Mouse (Mus musculus): Measurements from ENCODE around the gene Tmem181a. TPM values are rescaled to one million over a fixed set of nuclear protein-coding genes. Genes with fewer than 3 reads are reported as not detected.
A peak's percentile ranks its signal among the peaks of the same experiment; 100 is the strongest.
"Not testable (repeated sequence)": the region's sequence is repeated elsewhere in the genome, so short reads cannot be mapped to it uniquely, and the experiment has no call there.

The Tmem181a gene
- 10 to 100 TPM; 15.2 to 18.8 (median 15.3) TPM for polyA plus RNA-seq (2017; shearing (Covaris generic))

DNA sequence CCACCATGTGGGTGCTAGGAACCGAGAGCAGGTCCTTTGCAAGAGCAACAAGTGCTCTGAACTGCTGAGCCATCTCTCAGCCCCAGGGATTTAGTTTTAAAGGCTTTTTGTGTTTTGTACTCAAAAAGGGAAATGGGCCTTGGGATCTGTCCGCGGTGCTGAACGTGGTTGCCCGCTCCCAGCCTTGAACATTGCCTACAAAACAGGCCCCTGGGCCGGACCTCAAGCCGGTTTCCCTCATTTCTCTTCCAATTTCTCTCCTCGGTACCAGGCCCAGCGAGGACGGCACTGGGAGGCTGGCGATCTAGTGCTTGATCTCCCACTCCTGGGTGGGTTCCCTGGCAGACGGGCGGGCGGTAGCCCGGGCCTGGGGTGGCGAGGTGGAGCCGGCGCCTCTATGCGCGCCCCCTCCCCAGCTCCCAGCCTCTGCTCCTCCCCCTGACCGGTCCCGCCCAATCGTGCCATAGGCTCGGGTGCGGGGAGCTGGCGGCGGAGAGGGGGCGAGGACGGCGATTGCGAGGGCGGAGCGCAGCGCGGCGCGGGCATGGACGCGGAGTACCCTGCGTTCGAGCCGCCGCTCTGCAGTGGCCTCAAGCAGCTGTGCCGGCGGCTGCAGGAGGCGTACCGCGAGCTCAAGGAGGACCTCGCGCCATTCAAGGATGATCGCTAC lies at the start of gene Tmem181a:
Tmem181a (plus strand) TSS at position 461 of the 670 bp plus-strand sequence.
- ATAC-seq: not testable (repeated sequence)

DNA sequence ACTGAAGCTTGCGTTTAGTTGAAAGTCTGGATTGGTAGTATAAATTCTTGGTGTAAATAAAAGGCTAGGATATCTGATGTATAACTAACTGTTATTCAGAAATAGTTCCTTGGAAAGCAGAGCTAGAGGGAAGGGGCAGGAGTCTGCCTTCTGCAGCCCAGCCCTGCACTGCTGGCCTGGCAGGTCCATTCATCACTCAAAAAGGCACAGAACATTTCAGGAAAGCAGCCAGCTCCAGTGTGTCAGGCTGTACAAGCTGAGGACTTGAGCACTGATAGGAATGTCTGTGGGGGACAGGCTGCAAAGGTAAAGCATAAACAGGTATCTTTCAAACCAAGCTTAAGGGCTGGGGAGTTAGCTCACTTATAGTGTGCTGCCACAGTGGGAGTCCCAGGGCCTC lies 44.9 kb upstream of the Tmem181a start:
- no peak for ATAC-seq

GRCm38 (mm10) chr17:6215640-6216039 lies 41.0 kb upstream of the Tmem181a start:
- ATAC-seq: no peak

DNA sequence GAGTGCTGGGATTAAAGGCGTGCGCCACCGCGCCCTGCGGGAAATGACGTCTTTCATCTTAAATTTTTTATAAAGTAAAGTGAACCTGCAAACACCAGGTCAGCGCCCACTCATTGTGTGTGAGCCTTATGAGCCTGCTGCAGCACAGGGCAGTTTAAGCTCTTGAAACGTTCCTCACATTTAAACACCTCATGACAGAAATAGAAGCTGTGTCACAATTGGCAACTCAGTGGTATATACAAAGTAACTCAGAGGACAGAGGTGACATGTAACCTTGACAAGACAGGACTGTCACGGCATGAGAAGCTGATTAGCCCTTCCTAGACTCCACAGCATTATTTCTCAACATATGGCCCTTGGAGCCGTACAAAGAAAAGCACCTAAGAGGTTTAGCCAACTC lies 40.1 kb upstream of the Tmem181a start:
- no peak for ATAC-seq

DNA sequence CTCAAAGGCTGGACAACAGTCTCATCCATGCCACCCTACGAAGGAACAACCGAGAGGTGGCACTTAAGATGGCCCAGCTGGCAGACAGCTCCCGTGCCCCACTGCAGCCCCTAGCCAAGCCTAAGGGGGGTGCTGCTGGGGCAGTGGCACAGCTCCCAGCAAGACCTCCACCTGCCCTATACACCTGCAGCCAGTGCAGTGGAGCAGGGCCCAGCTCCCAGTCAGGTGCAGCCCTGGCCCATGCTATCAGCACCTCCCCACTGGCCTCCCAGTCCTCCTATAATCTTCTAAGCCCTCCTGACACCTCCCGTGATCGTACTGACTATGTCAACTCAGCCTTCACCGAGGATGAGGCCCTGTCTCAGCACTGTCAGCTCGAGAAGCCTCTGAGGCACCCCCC lies 24.0 kb upstream of the Tmem181a start:
- not testable (repeated sequence) for ATAC-seq

GRCm38 (mm10) chr17:6251298-6251697 lies 5.4 kb upstream of the Tmem181a start:
- not testable (repeated sequence) for ATAC-seq

- ATAC-seq: not testable (repeated sequence)
Observed at GRCm38 (mm10) chr17:6257070-6257456, 403 bp downstream of the Tmem181a start.

- ATAC-seq: peak; percentile 89
Observed at GRCm38 (mm10) chr17:6269876-6270831, 13.5 kb downstream of the Tmem181a start.

GRCm38 (mm10) chr17:6270840-6271239 lies 14.2 kb downstream of the Tmem181a start:
- ATAC-seq: peak; percentile 49

DNA sequence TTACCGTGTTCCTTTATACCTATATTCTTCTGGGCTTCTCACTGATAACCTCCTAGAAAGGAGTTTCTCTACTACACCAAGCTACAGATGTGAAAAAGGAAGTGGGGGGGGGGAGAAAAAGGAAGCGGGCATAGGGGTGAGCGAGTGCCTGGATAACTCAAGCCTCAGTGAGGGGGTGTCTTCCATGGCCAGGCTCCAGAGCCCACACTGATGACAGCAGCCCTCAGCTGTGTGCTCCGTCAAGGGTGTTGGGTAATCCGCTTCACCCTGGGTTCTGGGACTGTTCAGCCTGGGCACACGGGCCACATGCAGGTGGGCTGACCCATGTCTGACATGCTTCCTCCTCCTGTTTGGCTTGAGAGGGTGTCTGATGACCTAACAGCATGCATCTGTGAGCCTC lies 15.3 kb downstream of the Tmem181a start:
- ATAC-seq: not testable (repeated sequence)

- not testable (repeated sequence) for ATAC-seq
Observed at GRCm38 (mm10) chr17:6274693-6275092, 18.0 kb downstream of the Tmem181a start.

GRCm38 (mm10) chr17:6279205-6279604 lies 22.5 kb downstream of the Tmem181a start:
- not testable (repeated sequence) for ATAC-seq

- ATAC-seq: not testable (repeated sequence)
Observed at GRCm38 (mm10) chr17:6279772-6280171, 23.1 kb downstream of the Tmem181a start.

DNA sequence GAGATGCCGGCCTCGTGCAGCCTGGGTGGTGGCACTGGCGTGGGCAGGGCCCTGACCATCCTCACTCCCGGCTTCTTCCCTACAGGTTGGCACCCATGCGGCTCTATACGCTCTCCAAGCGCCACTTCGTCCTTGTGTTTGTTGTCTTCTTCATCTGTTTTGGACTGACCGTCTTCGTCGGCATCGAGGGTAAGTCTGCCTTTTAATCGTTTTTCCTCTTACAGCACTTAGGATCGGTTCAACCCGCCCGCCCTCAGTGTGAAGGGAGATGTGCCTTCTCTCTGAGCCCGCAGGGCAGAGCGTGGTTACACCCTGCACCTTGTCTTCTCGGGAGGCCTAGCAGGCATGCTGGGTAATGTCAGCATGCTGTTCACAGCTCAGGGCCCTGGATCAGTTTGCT lies 23.9 kb downstream of the Tmem181a start:
- not testable (repeated sequence) for ATAC-seq

GRCm38 (mm10) chr17:6283137-6283536 lies 26.5 kb downstream of the Tmem181a start:
- ATAC-seq: not testable (repeated sequence)

- not testable (repeated sequence) for ATAC-seq
Observed at GRCm38 (mm10) chr17:6286169-6286568, 29.5 kb downstream of the Tmem181a start.

GRCm38 (mm10) chr17:6289045-6289444 lies 32.4 kb downstream of the Tmem181a start:
- not testable (repeated sequence) for ATAC-seq

GRCm38 (mm10) chr17:6293882-6294281 lies 37.2 kb downstream of the Tmem181a start:
- ATAC-seq: not testable (repeated sequence)

- not testable (repeated sequence) for ATAC-seq
Observed at GRCm38 (mm10) chr17:6297060-6297795, 40.6 kb downstream of the Tmem181a start.

- ATAC-seq: not testable (repeated sequence)
Observed at GRCm38 (mm10) chr17:6300190-6300863, 43.7 kb downstream of the Tmem181a start.

DNA sequence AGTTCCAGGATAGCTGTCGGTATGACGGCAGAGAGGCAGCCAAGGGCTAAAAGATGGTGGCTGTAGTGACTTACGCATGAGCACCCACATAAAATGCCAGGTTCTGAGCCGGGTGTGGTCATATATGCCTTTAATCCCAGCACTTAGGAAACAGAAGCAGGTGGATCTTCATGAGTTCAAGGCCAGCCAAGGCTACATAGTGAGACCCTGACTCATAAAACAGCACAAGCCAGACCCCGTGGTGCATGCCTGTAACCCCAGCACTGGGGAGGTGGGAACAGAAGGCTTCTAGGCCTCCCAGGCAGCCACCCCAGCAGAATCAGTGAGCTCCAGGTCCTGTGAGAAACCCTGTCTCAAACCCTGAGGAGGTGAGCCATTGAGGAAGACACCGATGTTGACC lies 48.2 kb downstream of the Tmem181a start:
- ATAC-seq: not testable (repeated sequence)

All from inflammation-experienced regulatory T-cells, adult 6 months (primary cell).